Mouse (Mus musculus): ENCODE results near the gene Sfxn2. TPM values are rescaled to one million over a fixed set of nuclear protein-coding genes. Genes with fewer than 3 reads are reported as not detected.

Gene Sfxn2
- total and polyA plus RNA-seq, 2 experiments from 2014 or later, result 10.2 to 12.0 TPM

- whole genome bisulfite sequencing, result 13% methylated on average over 10 of the region's 10 CpGs
- H3K27me3 ChIP-seq (ENCODE audit: insufficient read depth, low read length), result no peaks in the 10 kb centered on the region
- no peak for DNase-seq (ENCODE audit: low spot score)
- 0 out of 2 replicates have a peak overlapping the region, but pooled peaks have one; percentile 18 for H3K4me2 ChIP-seq (ENCODE audit: low read depth, low read length)
- no peak overlapping the region for H3K9ac ChIP-seq (replicated peaks; ENCODE audit: low read length)
- peaks cover 47% of the 10 kb centered on the region for H3K4me1 ChIP-seq (ENCODE audit: insufficient read depth, low read length)
- ATAC-seq, result no peak
- H3K9me3 ChIP-seq (ENCODE audit: low read length), result no peaks in the 10 kb centered on the region
- no peak; the same call in 1 of the 2 replicates for TF ChIP-seq CTCF (IDR thresholded peaks at IDR 0.05; ENCODE audit: low read depth)
- no peaks in the 10 kb centered on the region for H3K36me3 ChIP-seq (ENCODE audit: insufficient read depth, low read length)
- no peak overlapping the region for H3K4me3 ChIP-seq (ENCODE audit: low read length)
- H3K27ac ChIP-seq, result peak overlapping the region; percentile 84
Measured at GRCm38 (mm10) chr19:46532031-46532688, 41.0 kb upstream of the Sfxn2 start.

- Histone ChIP-seq H3K9ac (replicated peaks; ENCODE audit: low read length) (0 out of 2 replicates have a peak overlapping the region, but pooled peaks have one; percentile 17), H3K4me1 (ENCODE audit: insufficient read depth, low read length) (peaks cover 47% of the 10 kb centered on the region), H3K9me3 (ENCODE audit: low read length) (no peaks in the 10 kb centered on the region), H3K27ac (peak overlapping the region; percentile 84; the same call in 1 of the 2 replicates), H3K36me3 (ENCODE audit: insufficient read depth, low read length) (no peaks in the 10 kb centered on the region), H3K4me2 (ENCODE audit: low read depth, low read length) (no peak overlapping the region), H3K27me3 (ENCODE audit: insufficient read depth, low read length) (no peaks in the 10 kb centered on the region), H3K4me3 (ENCODE audit: low read length) (no peak overlapping the region)
- WGBS, result 67% methylated on average over 4 of the region's 4 CpGs
- no peak for ATAC-seq
- no peak for TF ChIP-seq CTCF (IDR thresholded peaks at IDR 0.05; ENCODE audit: low read depth)
- DNase-seq (ENCODE audit: low spot score), result no peak
Measured at GRCm38 (mm10) chr19:46533066-46533465, 40.1 kb upstream of the Sfxn2 start.

GRCm38 (mm10) chr19:46533525-46533924 lies 39.6 kb upstream of the Sfxn2 start:
- Histone ChIP-seq H3K4me2 (ENCODE audit: low read depth, low read length) (no peak overlapping the region), H3K4me3 (ENCODE audit: low read length) (no peak overlapping the region), H3K27me3 (ENCODE audit: insufficient read depth, low read length) (no peaks in the 10 kb centered on the region), H3K27ac (peak overlapping the region; percentile 45; the same call in 1 of the 2 replicates), H3K9me3 (ENCODE audit: low read length) (no peaks in the 10 kb centered on the region), H3K36me3 (ENCODE audit: insufficient read depth, low read length) (no peaks in the 10 kb centered on the region), H3K4me1 (ENCODE audit: insufficient read depth, low read length) (peaks cover 44% of the 10 kb centered on the region), H3K9ac (replicated peaks; ENCODE audit: low read length) (no peak overlapping the region)
- no peak for ATAC-seq
- no peak for DNase-seq (ENCODE audit: low spot score)
- no peak for TF ChIP-seq CTCF (IDR thresholded peaks at IDR 0.05; ENCODE audit: low read depth)
- 73% methylated on average over 5 of the region's 5 CpGs for WGBS

- Histone ChIP-seq H3K4me3 (ENCODE audit: low read length) (no peak overlapping the region), H3K36me3 (ENCODE audit: insufficient read depth, low read length) (no peaks in the 10 kb centered on the region), H3K9ac (replicated peaks; ENCODE audit: low read length) (no peak overlapping the region), H3K4me1 (ENCODE audit: insufficient read depth, low read length) (peaks cover 33% of the 10 kb centered on the region), H3K4me2 (ENCODE audit: low read depth, low read length) (no peak overlapping the region), H3K27me3 (ENCODE audit: insufficient read depth, low read length) (no peaks in the 10 kb centered on the region), H3K27ac (no peak overlapping the region), H3K9me3 (ENCODE audit: low read length) (no peaks in the 10 kb centered on the region)
- 37% methylated on average over 6 of the region's 6 CpGs for WGBS
- no peak for TF ChIP-seq CTCF (IDR thresholded peaks at IDR 0.05; ENCODE audit: low read depth)
- ATAC-seq (no peak), DNase-seq (ENCODE audit: low spot score) (no peak)
Measured at GRCm38 (mm10) chr19:46534542-46535098, 38.5 kb upstream of the Sfxn2 start.

GRCm38 (mm10) chr19:46537357-46537756 lies 35.8 kb upstream of the Sfxn2 start:
- no peak overlapping the region for H3K27ac ChIP-seq
- no peak for ATAC-seq
- DNase-seq (ENCODE audit: low spot score), result no peak
- 0 out of 2 replicates have a peak, but pooled peaks cover 6% of the 10 kb centered on the region for H3K36me3 ChIP-seq (ENCODE audit: insufficient read depth, low read length)
- 83% methylated on average over 9 of the region's 9 CpGs for WGBS
- H3K27me3 ChIP-seq (ENCODE audit: insufficient read depth, low read length), result no peaks in the 10 kb centered on the region
- no peak overlapping the region for H3K4me3 ChIP-seq (ENCODE audit: low read length)
- H3K9ac ChIP-seq (replicated peaks; ENCODE audit: low read length), result no peak overlapping the region
- no peak overlapping the region for H3K4me2 ChIP-seq (ENCODE audit: low read depth, low read length)
- H3K9me3 ChIP-seq (ENCODE audit: low read length), result no peaks in the 10 kb centered on the region
- peaks cover 9% of the 10 kb centered on the region; the same call in 1 of the 2 replicates for H3K4me1 ChIP-seq (ENCODE audit: insufficient read depth, low read length)
- TF ChIP-seq CTCF (IDR thresholded peaks at IDR 0.05; ENCODE audit: low read depth), result no peak

- no peaks in the 10 kb centered on the region for H3K9me3 ChIP-seq (ENCODE audit: low read length)
- DNase-seq (ENCODE audit: low spot score), result no peak
- H3K4me3 ChIP-seq (ENCODE audit: low read length), result no peak overlapping the region
- TF ChIP-seq CTCF (IDR thresholded peaks at IDR 0.05; ENCODE audit: low read depth), result peak; percentile 40
- 83% methylated on average over 6 of the region's 6 CpGs for WGBS
- H3K27ac ChIP-seq, result no peak overlapping the region
- no peaks in the 10 kb centered on the region for H3K27me3 ChIP-seq (ENCODE audit: insufficient read depth, low read length)
- peaks cover 11% of the 10 kb centered on the region; the same call in 1 of the 2 replicates for H3K36me3 ChIP-seq (ENCODE audit: insufficient read depth, low read length)
- no peak overlapping the region for H3K9ac ChIP-seq (replicated peaks; ENCODE audit: low read length)
- peaks cover 4% of the 10 kb centered on the region; the same call in 1 of the 2 replicates for H3K4me1 ChIP-seq (ENCODE audit: insufficient read depth, low read length)
- no peak overlapping the region for H3K4me2 ChIP-seq (ENCODE audit: low read depth, low read length)
- no peak for ATAC-seq
Measured at GRCm38 (mm10) chr19:46538213-46538612, 35.0 kb upstream of the Sfxn2 start.

- ATAC-seq (no peak), DNase-seq (ENCODE audit: low spot score) (no peak)
- no peaks in the 10 kb centered on the region for H3K27me3 ChIP-seq (ENCODE audit: insufficient read depth, low read length)
- 78% methylated on average over 8 of the region's 8 CpGs for WGBS
- no peak overlapping the region for H3K9ac ChIP-seq (replicated peaks; ENCODE audit: low read length)
- H3K27ac ChIP-seq, result no peak overlapping the region
- H3K36me3 ChIP-seq (ENCODE audit: insufficient read depth, low read length), result peaks cover 11% of the 10 kb centered on the region; the same call in 1 of the 2 replicates
- H3K4me2 ChIP-seq (ENCODE audit: low read depth, low read length), result no peak overlapping the region
- no peak for TF ChIP-seq CTCF (IDR thresholded peaks at IDR 0.05; ENCODE audit: low read depth)
- H3K4me1 ChIP-seq (ENCODE audit: insufficient read depth, low read length), result no peaks in the 10 kb centered on the region
- H3K4me3 ChIP-seq (ENCODE audit: low read length), result no peak overlapping the region
- H3K9me3 ChIP-seq (ENCODE audit: low read length), result no peaks in the 10 kb centered on the region
Measured at GRCm38 (mm10) chr19:46542750-46543149, 30.4 kb upstream of the Sfxn2 start.

Measured in hindbrain, postnatal 0 days (tissue).